Mouse (Mus musculus) left cerebral cortex, postnatal 4 days (tissue): ENCODE data around the gene Arhgap17. TPM values are rescaled to one million over a fixed set of nuclear protein-coding genes. Genes with fewer than 3 reads are reported as not detected.

Experiments used
- DNase-seq: peaks from one replicate; pipeline ENCODE4 v3.0.0-alpha.2; 2022
- intact Hi-C: fragments of 180-260 bp; cut with DNase I; formaldehyde crosslinking; loops from one replicate; pipeline ENCODE4 v1.15.1; 2025
- total RNA-seq, 2 experiments: library from RNA; stranded (reverse); gene quantifications; 2 replicates each; pipeline ENCODE4 v1.2.3; 2021

Gene Arhgap17
- total RNA-seq = 10 to 100 TPM; 13.1 to 17.0 TPM

- DNase-seq = peak; percentile 96
- intact Hi-C loops = no loop called here
Measured at GRCm38 (mm10) chr7:123369759-123370481, at the start of gene Arhgap17, which contains the start of gene Lcmt1. Arhgap17 (minus strand) TSS chr7:123369915. Lcmt1 (plus strand) TSS chr7:123369784.

DNA sequence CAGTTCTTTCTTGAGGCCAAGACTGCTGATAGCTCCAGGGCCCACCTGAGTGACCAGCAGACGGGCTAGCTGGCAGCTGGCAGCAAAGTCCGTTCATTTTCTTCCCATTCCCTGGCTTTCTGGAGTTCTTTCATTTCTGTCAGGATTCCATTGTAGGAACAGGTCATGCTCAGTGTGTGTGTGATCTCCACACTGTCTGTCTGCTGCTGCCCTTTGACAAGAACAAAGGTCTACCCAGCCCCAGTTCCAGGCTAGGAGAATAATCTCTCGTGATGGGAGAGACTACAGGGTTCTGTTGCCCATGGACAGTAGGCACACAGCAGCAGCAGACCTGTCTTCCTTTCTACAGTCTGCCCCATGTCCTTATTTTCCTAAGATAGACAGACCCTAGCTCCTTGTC, 47.9 kb upstream of the Arhgap17 start:
- intact Hi-C loops = no loop called here
- no peak for DNase-seq

DNA sequence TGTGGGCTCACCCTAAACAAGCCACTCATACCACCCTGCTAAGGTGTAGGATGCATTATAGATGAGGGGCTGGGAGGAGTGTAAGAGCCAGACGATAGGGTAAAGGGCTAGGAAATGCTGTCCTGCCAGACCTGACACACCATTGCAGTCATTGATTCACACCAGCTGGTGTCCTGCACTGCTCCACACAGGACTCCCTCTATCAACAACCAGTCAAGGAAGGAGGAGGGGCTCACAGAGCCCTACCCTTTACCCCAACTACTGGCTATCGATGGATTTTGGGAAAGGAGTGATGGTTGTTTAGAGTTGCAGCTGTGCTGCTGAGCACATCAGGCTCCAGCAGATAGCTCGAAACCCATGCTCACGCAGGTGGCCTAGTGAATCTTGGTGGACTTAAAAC, 47.1 kb upstream of the Arhgap17 start:
- intact Hi-C loops = no loop called here
- no peak for DNase-seq

DNA sequence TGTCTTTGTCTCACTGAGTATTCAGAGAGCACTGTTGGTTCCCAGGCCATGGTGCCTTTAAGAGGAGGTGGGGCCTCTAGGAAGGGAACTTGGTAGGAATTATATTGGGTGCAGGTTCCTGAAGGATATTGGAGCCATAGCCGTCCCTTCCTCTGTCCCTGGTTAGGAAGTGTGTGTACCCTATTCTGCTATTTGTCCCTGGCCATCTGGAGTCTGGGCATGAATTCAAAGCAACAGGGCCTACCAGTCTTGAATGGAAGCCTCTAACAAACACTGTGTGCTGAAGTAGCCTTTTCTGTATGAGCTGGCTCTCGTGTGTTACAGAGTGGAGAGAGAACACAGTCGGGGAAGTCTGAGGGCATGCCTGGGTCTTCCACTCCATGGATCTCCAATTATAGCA, 42.4 kb upstream of the Arhgap17 start:
- no peak for DNase-seq
- intact Hi-C loops = no loop called here

GRCm38 (mm10) chr7:123411109-123411508, 41.4 kb upstream of the Arhgap17 start:
- intact Hi-C loops = no loop called here
- no peak for DNase-seq

DNA sequence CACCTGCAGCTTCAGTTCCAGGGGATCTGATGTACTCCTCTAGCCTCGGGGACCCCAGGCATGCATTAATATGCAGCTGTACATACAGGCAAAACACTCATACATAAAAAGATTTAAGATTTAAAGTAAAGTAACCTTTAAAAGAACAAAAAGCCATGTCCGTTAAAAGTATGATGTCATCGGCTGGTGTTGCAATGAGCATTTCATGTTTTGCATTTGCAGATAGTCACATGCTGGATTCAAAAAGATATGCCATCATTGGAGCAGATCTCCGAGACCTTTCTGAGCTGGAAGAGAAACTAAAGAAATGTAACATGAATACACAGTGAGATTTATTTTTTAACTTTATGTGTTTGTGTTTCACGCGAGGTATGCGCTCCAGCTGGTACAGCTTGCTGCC, 40.8 kb upstream of the Arhgap17 start:
- intact Hi-C loops = no loop called here
- no peak for DNase-seq

GRCm38 (mm10) chr7:123406988-123407387, 37.3 kb upstream of the Arhgap17 start:
- no peak for DNase-seq
- intact Hi-C loops = no loop called here

DNA sequence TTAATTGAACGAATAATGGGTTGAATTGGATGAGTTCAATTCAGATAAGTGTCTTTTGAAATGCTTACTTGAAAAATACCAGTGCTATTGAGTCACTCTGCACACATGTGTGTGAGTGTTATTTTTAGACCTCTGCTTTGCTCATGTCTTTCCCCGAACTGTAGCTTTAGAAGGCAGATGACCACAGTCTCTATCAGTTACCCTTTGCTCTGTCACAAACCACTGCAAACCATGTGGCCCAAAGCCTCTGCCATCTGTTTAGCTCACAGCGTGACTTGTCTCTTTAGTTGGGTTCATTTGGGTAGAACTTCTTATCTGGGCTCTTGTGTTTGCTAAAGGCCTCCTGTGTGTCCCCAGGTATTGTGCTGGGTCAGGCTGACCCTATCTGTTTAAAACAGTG, 35.9 kb upstream of the Arhgap17 start:
- DNase-seq = no peak
- intact Hi-C loops = no loop called here

GRCm38 (mm10) chr7:123404198-123404597, 34.5 kb upstream of the Arhgap17 start:
- DNase-seq = no peak
- intact Hi-C loops = no loop called here

DNA sequence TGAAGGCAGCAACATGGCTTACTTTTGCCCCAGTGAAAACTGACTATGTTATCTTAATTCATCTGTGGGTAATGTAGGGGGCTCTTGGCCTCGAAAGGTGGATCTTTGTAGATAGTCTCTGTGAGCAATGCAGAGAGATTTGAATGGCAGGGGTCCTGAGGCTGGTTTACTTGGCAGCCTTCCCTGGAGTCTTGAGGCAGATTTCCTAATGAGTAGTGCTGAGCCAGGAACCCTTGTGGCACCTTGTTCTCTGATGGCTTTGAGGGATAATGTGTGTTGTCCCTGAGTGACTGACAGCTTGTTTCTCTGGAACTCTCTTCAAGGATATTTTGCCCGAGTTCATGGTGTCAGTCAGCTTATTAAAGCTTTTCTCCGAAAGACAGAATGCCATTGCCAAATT, 31.4 kb upstream of the Arhgap17 start:
- no peak for DNase-seq
- intact Hi-C loops = no loop called here

DNA sequence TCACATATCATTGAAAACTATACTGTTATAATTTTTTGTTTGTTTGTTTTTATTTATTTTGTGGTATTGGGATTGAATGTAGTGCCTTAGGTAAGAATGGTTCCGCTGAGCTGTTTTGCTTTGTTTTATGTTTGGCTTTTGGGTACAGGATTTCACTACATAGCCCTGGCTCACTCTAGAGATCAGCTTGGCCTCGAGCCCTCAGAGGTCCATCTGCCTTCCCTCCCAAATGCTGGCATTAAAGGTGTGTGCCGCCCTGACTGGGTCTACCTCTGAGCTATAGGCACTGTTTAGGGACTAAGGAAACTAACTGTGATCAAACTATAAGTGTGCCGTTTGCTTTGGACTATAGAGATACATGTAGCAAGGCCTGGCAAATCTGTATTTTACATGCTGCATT, 29.6 kb upstream of the Arhgap17 start:
- intact Hi-C loops = loop anchor here (5.0 kb wide), 1 partner anchor 68 kb away; no protein-coding TSS in a partner anchor
- DNase-seq = no peak

DNA sequence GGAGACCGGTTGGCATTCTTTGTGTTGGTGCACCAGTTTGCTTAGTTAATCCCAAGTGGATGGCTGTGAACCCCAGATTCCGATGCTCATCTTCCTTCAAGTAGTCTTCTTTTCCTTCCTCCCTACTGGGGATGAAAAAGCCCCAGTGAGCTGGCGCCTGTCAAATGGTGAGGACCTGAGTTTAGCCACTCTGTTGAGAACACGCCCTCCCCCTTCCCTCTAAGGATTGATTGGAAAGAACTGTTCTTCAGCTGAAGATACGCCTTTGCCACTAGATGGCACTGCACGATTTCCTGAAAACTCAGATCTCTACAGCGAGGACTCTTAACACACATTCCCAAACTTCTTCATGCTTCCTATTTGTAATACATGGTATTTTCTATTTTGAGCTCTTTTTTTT, 29.1 kb upstream of the Arhgap17 start:
- peak; percentile 51 for DNase-seq
- intact Hi-C loops = loop anchor here (5.0 kb wide), 1 partner anchor 68 kb away; no protein-coding TSS in a partner anchor

- intact Hi-C loops = loop anchor here (5.0 kb wide), 1 partner anchor 69 kb away; no protein-coding TSS in a partner anchor
- no peak for DNase-seq
Measured at GRCm38 (mm10) chr7:123397931-123398330, 28.2 kb upstream of the Arhgap17 start.

DNA sequence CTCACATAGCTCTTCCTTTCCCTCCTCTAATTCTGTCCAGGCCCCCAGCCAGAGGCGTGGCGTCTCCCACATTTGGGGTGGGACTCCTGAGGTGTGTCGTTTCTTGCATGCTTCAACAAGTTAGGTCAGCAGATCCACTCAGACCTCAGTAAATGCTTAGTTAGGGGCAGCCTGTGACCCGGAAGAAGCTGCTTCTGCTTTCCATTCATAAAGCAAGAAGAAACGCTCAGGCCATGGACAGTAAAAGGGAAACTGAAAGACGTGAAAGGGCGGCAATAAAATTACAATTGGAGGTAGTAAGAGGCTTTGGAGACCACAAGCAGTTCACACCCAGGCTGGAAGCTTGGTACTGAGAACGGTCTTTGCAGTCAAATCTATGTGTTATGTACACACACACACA, 27.7 kb upstream of the Arhgap17 start:
- intact Hi-C loops = loop anchor here (5.0 kb wide), 1 partner anchor 70 kb away; no protein-coding TSS in a partner anchor
- no peak for DNase-seq

GRCm38 (mm10) chr7:123396900-123397299, 27.2 kb upstream of the Arhgap17 start:
- no peak for DNase-seq
- intact Hi-C loops = loop anchor here (5.0 kb wide), 1 partner anchor 70 kb away; no protein-coding TSS in a partner anchor

DNA sequence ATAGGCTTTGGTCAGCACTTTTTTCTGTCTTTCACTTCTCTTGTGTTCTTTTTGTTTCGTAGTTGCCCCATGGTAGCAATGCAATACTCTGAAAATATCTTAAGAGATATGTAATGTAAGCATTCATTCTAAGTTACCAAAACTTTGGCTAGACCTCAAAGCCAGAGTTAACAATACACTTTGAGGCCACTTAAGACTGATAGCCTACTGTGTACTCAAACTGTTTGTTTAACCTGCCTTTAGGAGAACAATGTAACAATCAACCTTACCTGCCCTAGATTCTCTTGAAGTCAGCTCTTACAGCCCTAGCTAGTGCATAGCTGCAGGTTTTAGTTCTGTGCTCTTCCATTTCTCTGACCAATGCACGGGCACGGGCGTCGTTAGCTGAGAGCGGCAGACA, 24.6 kb upstream of the Arhgap17 start:
- intact Hi-C loops = no loop called here
- no peak for DNase-seq

GRCm38 (mm10) chr7:123389686-123390280, 20.1 kb upstream of the Arhgap17 start:
- DNase-seq = no peak
- intact Hi-C loops = no loop called here

DNA sequence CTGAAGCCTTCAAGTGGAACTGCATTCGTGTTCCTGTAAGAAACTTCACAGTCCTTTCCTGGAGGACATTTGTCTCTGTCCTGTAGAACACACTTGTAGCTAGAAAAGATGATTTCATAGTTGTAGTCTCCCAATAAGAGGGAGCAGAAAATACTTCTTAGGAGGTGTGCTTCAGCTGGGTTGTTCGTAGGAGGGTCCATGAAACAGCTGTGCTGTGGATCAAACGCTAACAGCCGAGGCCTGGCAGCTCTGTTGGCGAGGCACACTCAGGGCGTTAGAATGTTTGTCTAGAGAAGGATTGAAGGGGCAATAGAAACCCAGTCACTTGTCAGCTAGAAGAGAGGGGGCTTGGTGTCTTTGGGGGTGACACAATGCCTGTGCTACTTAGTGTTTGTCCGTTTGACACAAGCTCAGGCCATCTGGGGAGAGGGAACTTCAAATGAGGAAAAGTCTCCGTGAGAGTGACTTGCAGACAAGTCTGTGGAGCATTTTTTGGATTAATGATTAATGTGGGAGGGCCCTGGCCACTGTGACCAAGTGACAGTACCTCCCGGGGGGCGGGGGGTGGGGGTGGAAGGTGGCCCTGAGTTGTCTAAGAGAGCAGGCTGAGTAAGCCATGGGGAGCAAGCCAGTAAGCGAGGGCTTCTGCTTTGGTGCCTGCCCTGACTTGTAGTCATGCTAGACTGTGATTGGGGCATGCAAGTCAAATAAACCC, 16.1 kb upstream of the Arhgap17 start:
- intact Hi-C loops = no loop called here
- DNase-seq = no peak

- peak; percentile 95 for DNase-seq
- intact Hi-C loops = no loop called here
Measured at GRCm38 (mm10) chr7:123377443-123378400, 8.0 kb upstream of the Arhgap17 start.

DNA sequence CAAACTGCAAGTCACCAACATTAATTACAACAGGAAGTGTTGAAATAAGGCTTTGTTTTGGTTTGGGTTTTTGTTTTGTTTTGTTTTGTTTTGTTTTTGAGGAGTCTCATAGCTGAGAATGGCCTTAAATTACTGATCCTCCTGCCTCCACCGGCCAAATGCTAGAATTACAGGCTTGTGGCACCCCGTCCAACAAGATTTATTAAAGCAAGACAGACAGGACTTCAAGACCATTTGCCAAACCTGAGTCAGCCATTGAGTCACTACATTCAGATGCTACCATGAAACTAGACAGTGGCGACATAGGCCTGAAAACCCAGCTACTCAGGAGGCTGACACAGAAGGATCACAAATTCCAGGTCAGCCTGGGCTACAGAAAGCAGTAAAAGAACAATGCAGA, 1.8 kb upstream of the Arhgap17 start:
- intact Hi-C loops = no loop called here
- DNase-seq = no peak
